ENCODE assay signal across 17 mouse cellular contexts in the genomic region with DNA sequence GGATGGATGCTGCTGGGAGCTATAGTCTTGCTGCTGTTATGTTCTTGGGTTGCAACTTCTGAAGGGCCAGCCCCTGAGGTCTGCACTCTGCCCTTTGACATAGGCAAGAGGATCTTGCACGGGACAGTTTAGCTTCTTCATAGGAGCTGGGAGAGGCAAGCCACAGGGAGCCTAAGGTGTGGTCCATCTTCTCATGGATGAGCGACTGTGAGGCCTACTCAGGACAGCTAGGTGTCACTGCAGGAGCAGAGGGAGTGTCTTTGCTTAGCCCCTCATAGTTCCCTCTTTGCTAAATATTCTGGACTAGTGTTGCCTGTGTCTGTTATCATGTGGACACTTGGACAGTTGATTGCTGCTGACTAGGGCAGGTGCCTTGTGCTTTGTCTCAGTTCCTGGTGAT. TPM values are rescaled to one million over a fixed set of nuclear protein-coding genes. Genes with fewer than 3 reads are reported as not detected.
DNase-seq lines count a peak whose midpoint lies in the region; ATAC-seq and TF ChIP-seq lines count a peak whose summit lies in the region.
"Had no signal": no experiment of that assay in that cellular context is flagged by ENCODE, and none has a peak within 500 bp of the region (broad histone marks: within the 10 kb centered on the region; RNA-seq: fewer than 3 reads in every experiment).

No protein-coding gene starts in this region.

- DNase-seq in heart, adult 2 months: no peak
- no peak for DNase-seq in heart, postnatal 14 days
- DNase-seq in liver (no peak), ZHBTc4 (ENCODE audit: low read depth, low spot score) (peak; percentile 76)
- no peak for DNase-seq in right cerebral cortex, postnatal 36 days (ENCODE audit: low spot score in 2 of 2)
- no peak for DNase-seq in hindbrain, embryonic 10.5 days (ENCODE audit: low spot score)
- DNase-seq: adrenal gland, adult 2 months; B cell, adult 2 months; cerebellum, postnatal 36 days; gastrocnemius, postnatal 10 days; kidney, postnatal 25 days had no signal

- H3K4me3 ChIP-seq in heart, adult 2 months: no peak overlapping the region
- H3K4me3 ChIP-seq in liver, embryonic 12.5 days: no peak overlapping the region
- no peak overlapping the region for H3K4me3 ChIP-seq in stomach, embryonic 16.5 days (replicated peaks; ENCODE audit: low read length)
- H3K4me3 ChIP-seq in hindbrain, embryonic 10.5 days: no peak overlapping the region
- H3K4me3 ChIP-seq: forebrain, embryonic 15.5 days; hindbrain, embryonic 15.5 days; midbrain, embryonic 12.5 days had no signal

- no peaks in the 10 kb centered on the region for H3K9me3 ChIP-seq in liver, embryonic 12.5 days (replicated peaks)
- H3K9me3 ChIP-seq in stomach, embryonic 16.5 days (replicated peaks; ENCODE audit: control insufficient read depth, low read length): no peaks in the 10 kb centered on the region
- no peaks in the 10 kb centered on the region for H3K9me3 ChIP-seq in hindbrain, embryonic 10.5 days
- H3K9me3 ChIP-seq: forebrain, embryonic 15.5 days; hindbrain, embryonic 15.5 days; midbrain, embryonic 12.5 days had no signal

- intact Hi-C loops in heart, adult 2 months (cut with DNase I): no loop called here
- intact Hi-C loops in heart, postnatal 14 days (cut with DNase I): no loop called here

- H3K27ac ChIP-seq in heart, adult 2 months: no peak overlapping the region; the same call in 1 of the 2 replicates
- no peak overlapping the region for H3K27ac ChIP-seq in liver, embryonic 12.5 days
- H3K27ac ChIP-seq in stomach, embryonic 16.5 days (ENCODE audit: low read length): peak overlapping the region; percentile 21; the same call in 1 of the 2 replicates
- no peak overlapping the region for H3K27ac ChIP-seq in hindbrain, embryonic 10.5 days
- H3K27ac ChIP-seq: forebrain, embryonic 15.5 days; hindbrain, embryonic 15.5 days; midbrain, embryonic 12.5 days had no signal

- no peak overlapping the region for H3K9ac ChIP-seq in heart, adult 2 months (ENCODE audit: low read depth, low read length)
- no peak overlapping the region for H3K9ac ChIP-seq in liver, embryonic 12.5 days
- no peak overlapping the region for H3K9ac ChIP-seq in stomach, embryonic 16.5 days (ENCODE audit: low read length)
- H3K9ac ChIP-seq: forebrain, embryonic 15.5 days; hindbrain, embryonic 15.5 days; midbrain, embryonic 12.5 days had no signal

- H3K4me2 ChIP-seq in liver, embryonic 12.5 days: peak overlapping the region; percentile 9; the same call in 1 of the 2 replicates
- no peak overlapping the region for H3K4me2 ChIP-seq in stomach, embryonic 16.5 days (ENCODE audit: low read depth, low read length)
- H3K4me2 ChIP-seq: forebrain, embryonic 15.5 days; hindbrain, embryonic 15.5 days; midbrain, embryonic 12.5 days had no signal

- no peak for ATAC-seq in liver, embryonic 12.5 days
- no peak for ATAC-seq in stomach, embryonic 16.5 days (ENCODE audit: insufficient read depth, low FRiP score)
- ATAC-seq: forebrain, embryonic 15.5 days; Patski had no signal

- 64% methylated on average over 2 of the region's 2 CpGs for WGBS in heart, adult 2 months
- 33% methylated on average over 2 of the region's 2 CpGs for WGBS in liver, embryonic 12.5 days (ENCODE audit: insufficient replicate concordance)
- WGBS in stomach, embryonic 16.5 days: 50% methylated on average over 2 of the region's 2 CpGs
- WGBS in hindbrain, embryonic 10.5 days: 58% methylated on average over 2 of the region's 2 CpGs

- no peak for TF ChIP-seq POLR2A in heart, adult 2 months (IDR thresholded peaks at IDR 0.05; ENCODE audit: insufficient read depth, low read depth, low read length)

- TF ChIP-seq CTCF in heart, adult 2 months (IDR thresholded peaks at IDR 0.05): peak; percentile 39

- no peak for TF ChIP-seq EP300 in heart, adult 2 months (IDR thresholded peaks at IDR 0.05; ENCODE audit: insufficient read depth, low read depth, low read length)

- H3K36me3 ChIP-seq in heart, adult 2 months (ENCODE audit: control insufficient read depth, insufficient read depth, low read length): no peaks in the 10 kb centered on the region
- no peaks in the 10 kb centered on the region for H3K36me3 ChIP-seq in liver, embryonic 12.5 days
- no peaks in the 10 kb centered on the region for H3K36me3 ChIP-seq in stomach, embryonic 16.5 days (ENCODE audit: control insufficient read depth, insufficient read depth, low read length)
- no peaks in the 10 kb centered on the region for H3K36me3 ChIP-seq in hindbrain, embryonic 10.5 days
- H3K36me3 ChIP-seq: forebrain, embryonic 15.5 days; hindbrain, embryonic 15.5 days; midbrain, embryonic 12.5 days had no signal

- peaks cover 41% of the 10 kb centered on the region for H3K4me1 ChIP-seq in heart, adult 2 months (ENCODE audit: control insufficient read depth, insufficient read depth, low read length)
- peaks cover 48% of the 10 kb centered on the region for H3K4me1 ChIP-seq in liver, embryonic 12.5 days
- H3K4me1 ChIP-seq in stomach, embryonic 16.5 days (ENCODE audit: control insufficient read depth, insufficient read depth, low read length): peaks cover 37% of the 10 kb centered on the region
- H3K4me1 ChIP-seq in hindbrain, embryonic 10.5 days (replicated peaks): peaks cover 39% of the 10 kb centered on the region

- H3K79me2 ChIP-seq in heart, adult 2 months (replicated peaks; ENCODE audit: control insufficient read depth, insufficient read depth, low read length): peaks cover 2% of the 10 kb centered on the region; the same call in 1 of the 2 replicates

- no peaks in the 10 kb centered on the region for H3K27me3 ChIP-seq in heart, adult 2 months (ENCODE audit: control insufficient read depth, insufficient read depth, low read length)
- H3K27me3 ChIP-seq in liver, embryonic 12.5 days (replicated peaks): peaks cover 24% of the 10 kb centered on the region
- H3K27me3 ChIP-seq in stomach, embryonic 16.5 days (ENCODE audit: control insufficient read depth, insufficient read depth, low read length): no peaks in the 10 kb centered on the region
- peaks cover 17% of the 10 kb centered on the region; the same call in 1 of the 2 replicates for H3K27me3 ChIP-seq in hindbrain, embryonic 10.5 days (ENCODE audit: insufficient read depth, poor library complexity, severe bottlenecking)
- H3K27me3 ChIP-seq: forebrain, embryonic 15.5 days; hindbrain, embryonic 15.5 days; Patski had no signal

RNA-seq across cellular contexts. Expression of gene Baiap2, which starts 5.3 kb away (rescaled TPM):
- 10 to 100 TPM in 1 of 2 experiments, 1 to 10 TPM in 1; 5.8 to 10.3 TPM for total RNA-seq in heart, adult 2 months (2021)
- 10.5 and 10.9 TPM in 2 replicates for polyA plus RNA-seq in heart, adult 2 months (2012; rRNA removed)
- total RNA-seq in heart, postnatal 14 days (2021): 10 to 100 TPM in 1 of 2 experiments, 1 to 10 TPM in 1; 9.2 to 10.3 TPM
- polyA plus RNA-seq in liver, embryonic 12.5 days (2016; fragmentation: Nextera tagmentation; extraction: Ambion mirVana): 6.2 and 7.0 TPM in 2 replicates
- polyA plus RNA-seq in stomach, embryonic 16.5 days (2015; fragmentation: Nextera tagmentation; extraction: Ambion mirVana): 41.4 and 52.6 TPM in 2 replicates
- 9.8 and 11.0 TPM in 2 replicates for polyA plus RNA-seq in hindbrain, embryonic 10.5 days (2016; fragmentation: Nextera tagmentation; extraction: Ambion mirVana)

RNA-seq across cellular contexts. Expression of gene Chmp6, which starts 34.7 kb away (rescaled TPM):
- 10 to 100 TPM; 25.9 to 30.1 TPM for total RNA-seq in heart, adult 2 months (2021)
- 26.8 and 28.9 TPM in 2 replicates for polyA plus RNA-seq in heart, adult 2 months (2012; rRNA removed)
- total RNA-seq in heart, postnatal 14 days (2021): 10 to 100 TPM; 28.2 to 30.3 TPM
- polyA plus RNA-seq in liver, embryonic 12.5 days (2016; fragmentation: Nextera tagmentation; extraction: Ambion mirVana): 45.9 and 48.6 TPM in 2 replicates
- 80.1 and 82.0 TPM in 2 replicates for polyA plus RNA-seq in stomach, embryonic 16.5 days (2015; fragmentation: Nextera tagmentation; extraction: Ambion mirVana)
- polyA plus RNA-seq in hindbrain, embryonic 10.5 days (2016; fragmentation: Nextera tagmentation; extraction: Ambion mirVana): 112 and 114 TPM in 2 replicates
